Mouse (Mus musculus) fibroblast of lung, adult 2 months (primary cell): ENCODE data around the gene Olfr1107.

Experiments
- DNase-seq: peaks from one replicate; pipeline ENCODE4 v3.0.0-alpha.2; 2011; ENCODE audit warnings: low read depth

The Olfr1107 gene

GRCm38 (mm10) chr2:87075717-87076116, at the start of gene Olfr1107:
Gene Olfr1107 (minus strand): TSS chr2:87075817.
- DNase-seq, result no peak

GRCm38 (mm10) chr2:87114467-87114866, 38.9 kb upstream of the Olfr1107 start, which contains the start of gene Olfr259:
Gene Olfr259 (minus strand): TSS chr2:87114567.
- DNase-seq, result no peak

- no peak for DNase-seq
Measured at GRCm38 (mm10) chr2:87095908-87096307, 20.3 kb upstream of the Olfr1107 start, which contains the start of gene Olfr1109. Gene Olfr1109 (minus strand): TSS chr2:87096008.

- DNase-seq, result no peak
Measured at GRCm38 (mm10) chr2:87052173-87052572, 23.4 kb downstream of the Olfr1107 start, which contains the start of gene Olfr1106. Gene Olfr1106 (minus strand): TSS chr2:87052273.

GRCm38 (mm10) chr2:87036431-87036830, 39.2 kb downstream of the Olfr1107 start, which contains the start of gene Olfr1105:
Gene Olfr1105 (minus strand): TSS chr2:87036531.
- DNase-seq, result no peak

GRCm38 (mm10) chr2:87026980-87027379, 48.6 kb downstream of the Olfr1107 start, which contains the start of gene Olfr1104:
Gene Olfr1104 (minus strand): TSS chr2:87027080.
- no peak for DNase-seq
